Mouse (Mus musculus): ENCODE measurements at regions not wholly inside any gene's neighbourhood (a gene's known extent, or its start where the extent isn't known, plus 50 kb on each side); places are given as distances from the start of the nearest gene placed in this dataset.

- H3K9ac ChIP-seq, result no peak overlapping the region
- 54% methylated on average over 3 of the region's 3 CpGs for WGBS
These were observed 281.7 kb upstream of the Gadl1 start for GRCm38 (mm10) chr9:115627551-115627950.

GRCm38 (mm10) chr9:115637114-115637513 is 272.1 kb upstream of the Gadl1 start:
- 45% methylated on average over 6 of the region's 6 CpGs for WGBS
- no peaks in the 10 kb centered on the region for H3K36me3 ChIP-seq (ENCODE audit: insufficient read depth)
- no peak for ATAC-seq (ENCODE audit: insufficient read depth)
- no peak overlapping the region for H3K4me2 ChIP-seq
- TF ChIP-seq CTCF (IDR thresholded peaks at IDR 0.05; ENCODE audit: low read depth), result no peak
- peak; percentile 69 for DNase-seq
- H3K4me3 ChIP-seq (ENCODE audit: low read depth, low read length), result no peak overlapping the region
- no peaks in the 10 kb centered on the region for H3K9me3 ChIP-seq (ENCODE audit: low read depth, low read length)
- H3K27ac ChIP-seq (ENCODE audit: low read depth), result no peak overlapping the region
- no peak overlapping the region for H3K9ac ChIP-seq
- no peaks in the 10 kb centered on the region for H3K27me3 ChIP-seq (ENCODE audit: insufficient read depth, low read length)
- H3K4me1 ChIP-seq (ENCODE audit: insufficient read depth), result no peaks in the 10 kb centered on the region

More at GRCm38 (mm10) chr9:115627551-115627950, 281.7 kb upstream of the Gadl1 start:
- DNase-seq (no peak), ATAC-seq (ENCODE audit: insufficient read depth) (no peak)
- Histone ChIP-seq H3K27ac (ENCODE audit: low read depth) (no peak overlapping the region), H3K27me3 (ENCODE audit: insufficient read depth, low read length) (no peaks in the 10 kb centered on the region), H3K4me3 (ENCODE audit: low read depth, low read length) (no peak overlapping the region), H3K36me3 (ENCODE audit: insufficient read depth) (no peaks in the 10 kb centered on the region), H3K4me2 (no peak overlapping the region), H3K4me1 (ENCODE audit: insufficient read depth) (no peaks in the 10 kb centered on the region), H3K9me3 (ENCODE audit: low read depth, low read length) (no peaks in the 10 kb centered on the region)
- TF ChIP-seq CTCF (IDR thresholded peaks at IDR 0.05; ENCODE audit: low read depth), result no peak

- Histone ChIP-seq H3K9me3 (ENCODE audit: low read depth, low read length) (no peaks in the 10 kb centered on the region), H3K9ac (no peak overlapping the region), H3K27me3 (ENCODE audit: insufficient read depth, low read length) (no peaks in the 10 kb centered on the region), H3K4me3 (ENCODE audit: low read depth, low read length) (no peak overlapping the region), H3K27ac (ENCODE audit: low read depth) (no peak overlapping the region), H3K36me3 (ENCODE audit: insufficient read depth) (no peaks in the 10 kb centered on the region), H3K4me1 (ENCODE audit: insufficient read depth) (no peaks in the 10 kb centered on the region), H3K4me2 (no peak overlapping the region)
- TF ChIP-seq CTCF (IDR thresholded peaks at IDR 0.05; ENCODE audit: low read depth), result no peak
- DNase-seq, result no peak
- WGBS, result 88% methylated on average over 2 of the region's 2 CpGs
- no peak for ATAC-seq (ENCODE audit: insufficient read depth)
These were observed 268.5 kb upstream of the Gadl1 start for GRCm38 (mm10) chr9:115640781-115641180.

GRCm38 (mm10) chr9:115642032-115642431 is 267.2 kb upstream of the Gadl1 start:
- 16% methylated on average over 4 of the region's 4 CpGs for WGBS
- DNase-seq (peak; percentile 12), ATAC-seq (ENCODE audit: insufficient read depth) (no peak)
- Histone ChIP-seq H3K9me3 (ENCODE audit: low read depth, low read length) (no peaks in the 10 kb centered on the region), H3K4me2 (no peak overlapping the region), H3K27me3 (ENCODE audit: insufficient read depth, low read length) (no peaks in the 10 kb centered on the region), H3K36me3 (ENCODE audit: insufficient read depth) (no peaks in the 10 kb centered on the region), H3K9ac (no peak overlapping the region), H3K27ac (ENCODE audit: low read depth) (no peak overlapping the region), H3K4me1 (ENCODE audit: insufficient read depth) (no peaks in the 10 kb centered on the region), H3K4me3 (ENCODE audit: low read depth, low read length) (no peak overlapping the region)
- no peak for TF ChIP-seq CTCF (IDR thresholded peaks at IDR 0.05; ENCODE audit: low read depth)

GRCm38 (mm10) chr9:115644953-115645352 is 264.3 kb upstream of the Gadl1 start:
- no peaks in the 10 kb centered on the region for H3K9me3 ChIP-seq (ENCODE audit: low read depth, low read length)
- H3K27me3 ChIP-seq (ENCODE audit: insufficient read depth, low read length), result no peaks in the 10 kb centered on the region
- no peaks in the 10 kb centered on the region for H3K4me1 ChIP-seq (ENCODE audit: insufficient read depth)
- ATAC-seq (ENCODE audit: insufficient read depth) (no peak), DNase-seq (no peak)
- no peaks in the 10 kb centered on the region for H3K36me3 ChIP-seq (ENCODE audit: insufficient read depth)
- no peak overlapping the region for H3K4me3 ChIP-seq (ENCODE audit: low read depth, low read length)
- H3K4me2 ChIP-seq, result no peak overlapping the region
- 77% methylated on average over 9 of the region's 9 CpGs for WGBS
- H3K27ac ChIP-seq (ENCODE audit: low read depth), result no peak overlapping the region
- H3K9ac ChIP-seq, result no peak overlapping the region
- no peak for TF ChIP-seq CTCF (IDR thresholded peaks at IDR 0.05; ENCODE audit: low read depth)

GRCm38 (mm10) chr9:115646226-115646625 is 263.0 kb upstream of the Gadl1 start:
- no peak overlapping the region for H3K9ac ChIP-seq
- DNase-seq (no peak), ATAC-seq (ENCODE audit: insufficient read depth) (no peak)
- WGBS, result 66% methylated on average over 7 of the region's 7 CpGs
- H3K9me3 ChIP-seq (ENCODE audit: low read depth, low read length), result no peaks in the 10 kb centered on the region
- no peak overlapping the region for H3K4me3 ChIP-seq (ENCODE audit: low read depth, low read length)
- no peak overlapping the region for H3K4me2 ChIP-seq
- no peak for TF ChIP-seq CTCF (IDR thresholded peaks at IDR 0.05; ENCODE audit: low read depth)
- H3K27ac ChIP-seq (ENCODE audit: low read depth), result no peak overlapping the region
- no peaks in the 10 kb centered on the region for H3K27me3 ChIP-seq (ENCODE audit: insufficient read depth, low read length)
- H3K36me3 ChIP-seq (ENCODE audit: insufficient read depth), result no peaks in the 10 kb centered on the region
- no peaks in the 10 kb centered on the region for H3K4me1 ChIP-seq (ENCODE audit: insufficient read depth)

- H3K4me2 ChIP-seq, result no peak overlapping the region
- H3K27me3 ChIP-seq (ENCODE audit: insufficient read depth, low read length), result no peaks in the 10 kb centered on the region
- no peak overlapping the region for H3K27ac ChIP-seq (ENCODE audit: low read depth)
- no peaks in the 10 kb centered on the region for H3K36me3 ChIP-seq (ENCODE audit: insufficient read depth)
- TF ChIP-seq CTCF (IDR thresholded peaks at IDR 0.05; ENCODE audit: low read depth), result no peak
- H3K4me1 ChIP-seq (ENCODE audit: insufficient read depth), result no peaks in the 10 kb centered on the region
- no peak for ATAC-seq (ENCODE audit: insufficient read depth)
- H3K9me3 ChIP-seq (ENCODE audit: low read depth, low read length), result no peaks in the 10 kb centered on the region
- DNase-seq, result no peak
- no peak overlapping the region for H3K4me3 ChIP-seq (ENCODE audit: low read depth, low read length)
- no peak overlapping the region for H3K9ac ChIP-seq
- 86% methylated on average over 2 of the region's 2 CpGs for WGBS
These were observed 257.5 kb upstream of the Gadl1 start for GRCm38 (mm10) chr9:115651708-115652107.

- 92% methylated on average over 5 of the region's 5 CpGs for WGBS
- H3K36me3 ChIP-seq (ENCODE audit: insufficient read depth), result no peaks in the 10 kb centered on the region
- no peak overlapping the region for H3K27ac ChIP-seq (ENCODE audit: low read depth)
These were observed 256.1 kb upstream of the Gadl1 start for GRCm38 (mm10) chr9:115653116-115653515.

More at GRCm38 (mm10) chr9:115653116-115653515, 256.1 kb upstream of the Gadl1 start:
- Histone ChIP-seq H3K27me3 (ENCODE audit: insufficient read depth, low read length) (no peaks in the 10 kb centered on the region), H3K9ac (no peak overlapping the region), H3K4me2 (no peak overlapping the region), H3K9me3 (ENCODE audit: low read depth, low read length) (no peaks in the 10 kb centered on the region), H3K4me1 (ENCODE audit: insufficient read depth) (no peaks in the 10 kb centered on the region), H3K4me3 (ENCODE audit: low read depth, low read length) (no peak overlapping the region)
- ATAC-seq (ENCODE audit: insufficient read depth), result no peak
- 0 out of 2 replicates have a peak, but pooled peaks have one; percentile 17 for TF ChIP-seq CTCF (IDR thresholded peaks at IDR 0.05; ENCODE audit: low read depth)
- no peak for DNase-seq

Data from lung, embryonic 14.5 days (tissue).